Mouse (Mus musculus): ENCODE measurements around the gene Man2b2. TPM values are rescaled to one million over a fixed set of nuclear protein-coding genes. Genes with fewer than 3 reads are reported as not detected.
A peak's percentile ranks its signal among the peaks of the same experiment; 100 is the strongest.
"Not testable (repeated sequence)": the region's sequence is repeated elsewhere in the genome, so short reads cannot be mapped to it uniquely, and the experiment has no call there.

Man2b2 gene
- polyA plus RNA-seq, 1 experiment from 2014 or later = 11.3 TPM

GRCm38 (mm10) chr5:36811413-36811812, 19.0 kb downstream of the Man2b2 start:
- Histone ChIP-seq H3K4me3 (ENCODE audit: low read depth, low read length) (no peak overlapping the region), H3K36me3 (ENCODE audit: insufficient read depth) (no peaks in the 10 kb centered on the region), H3K9ac (no peak overlapping the region), H3K4me1 (ENCODE audit: insufficient read depth) (no peaks in the 10 kb centered on the region), H3K4me2 (no peak overlapping the region), H3K27me3 (ENCODE audit: insufficient read depth, low read length) (no peaks in the 10 kb centered on the region), H3K9me3 (ENCODE audit: low read depth, low read length) (no peaks in the 10 kb centered on the region), H3K27ac (ENCODE audit: low read depth) (no peak overlapping the region)
- WGBS = 30% methylated on average over 3 of the region's 3 CpGs
- peak; percentile 93 for TF ChIP-seq CTCF (IDR thresholded peaks at IDR 0.05; ENCODE audit: low read depth)
- DNase-seq (peak; percentile 83), ATAC-seq (ENCODE audit: insufficient read depth) (peak; percentile 24; the same call in 1 of the 2 replicates)

- 78% methylated on average over 3 of the region's 3 CpGs for WGBS
Measured at GRCm38 (mm10) chr5:36810634-36811033, 19.8 kb downstream of the Man2b2 start.

GRCm38 (mm10) chr5:36809123-36809522, 21.3 kb downstream of the Man2b2 start:
- DNase-seq (no peak), ATAC-seq (ENCODE audit: insufficient read depth) (no peak)
- H3K27me3 ChIP-seq (ENCODE audit: insufficient read depth, low read length) = no peaks in the 10 kb centered on the region
- WGBS = 86% methylated on average over 7 of the region's 7 CpGs
- no peak overlapping the region for H3K9ac ChIP-seq
- no peak overlapping the region for H3K4me2 ChIP-seq
- TF ChIP-seq CTCF (IDR thresholded peaks at IDR 0.05; ENCODE audit: low read depth) = no peak
- H3K4me1 ChIP-seq (ENCODE audit: insufficient read depth) = no peaks in the 10 kb centered on the region
- no peak overlapping the region for H3K27ac ChIP-seq (ENCODE audit: low read depth)
- no peaks in the 10 kb centered on the region for H3K9me3 ChIP-seq (ENCODE audit: low read depth, low read length)
- no peaks in the 10 kb centered on the region for H3K36me3 ChIP-seq (ENCODE audit: insufficient read depth)
- no peak overlapping the region for H3K4me3 ChIP-seq (ENCODE audit: low read depth, low read length)

More at GRCm38 (mm10) chr5:36810634-36811033, 19.8 kb downstream of the Man2b2 start:
- H3K4me2 ChIP-seq = no peak overlapping the region
- TF ChIP-seq CTCF (IDR thresholded peaks at IDR 0.05; ENCODE audit: low read depth) = no peak
- H3K27me3 ChIP-seq (ENCODE audit: insufficient read depth, low read length) = no peaks in the 10 kb centered on the region
- H3K4me3 ChIP-seq (ENCODE audit: low read depth, low read length) = no peak overlapping the region
- DNase-seq (no peak), ATAC-seq (ENCODE audit: insufficient read depth) (no peak)
- H3K9ac ChIP-seq = no peak overlapping the region
- no peaks in the 10 kb centered on the region for H3K36me3 ChIP-seq (ENCODE audit: insufficient read depth)
- H3K27ac ChIP-seq (ENCODE audit: low read depth) = no peak overlapping the region
- H3K4me1 ChIP-seq (ENCODE audit: insufficient read depth) = no peaks in the 10 kb centered on the region
- no peaks in the 10 kb centered on the region for H3K9me3 ChIP-seq (ENCODE audit: low read depth, low read length)

GRCm38 (mm10) chr5:36807106-36807505, 23.3 kb downstream of the Man2b2 start:
- TF ChIP-seq CTCF (IDR thresholded peaks at IDR 0.05; ENCODE audit: low read depth) = no peak
- H3K4me2 ChIP-seq = no peak overlapping the region
- 12% methylated on average over 5 of the region's 5 CpGs for WGBS

GRCm38 (mm10) chr5:36797291-36797690, 33.2 kb downstream of the Man2b2 start:
- DNase-seq (peak; percentile 5), ATAC-seq (ENCODE audit: insufficient read depth) (peak; percentile 6; the same call in 1 of the 2 replicates)
- Histone ChIP-seq H3K27ac (ENCODE audit: low read depth) (no peak overlapping the region), H3K4me1 (ENCODE audit: insufficient read depth) (peaks cover 4% of the 10 kb centered on the region), H3K36me3 (ENCODE audit: insufficient read depth) (peaks cover 18% of the 10 kb centered on the region; the same call in 1 of the 2 replicates), H3K9ac (0 out of 2 replicates have a peak overlapping the region, but pooled peaks have one; percentile 45), H3K4me3 (ENCODE audit: low read depth, low read length) (peak overlapping the region; percentile 69), H3K4me2 (peak overlapping the region; percentile 78), H3K27me3 (ENCODE audit: insufficient read depth, low read length) (no peaks in the 10 kb centered on the region), H3K9me3 (ENCODE audit: low read depth, low read length) (no peaks in the 10 kb centered on the region)
- no peak for TF ChIP-seq CTCF (IDR thresholded peaks at IDR 0.05; ENCODE audit: low read depth)
- WGBS = 53% methylated on average over 8 of the region's 8 CpGs

More at GRCm38 (mm10) chr5:36807106-36807505, 23.3 kb downstream of the Man2b2 start:
- ATAC-seq (ENCODE audit: insufficient read depth) (no peak), DNase-seq (no peak)
- Histone ChIP-seq H3K27me3 (ENCODE audit: insufficient read depth, low read length) (no peaks in the 10 kb centered on the region), H3K4me1 (ENCODE audit: insufficient read depth) (no peaks in the 10 kb centered on the region), H3K27ac (ENCODE audit: low read depth) (no peak overlapping the region), H3K36me3 (ENCODE audit: insufficient read depth) (no peaks in the 10 kb centered on the region), H3K9ac (no peak overlapping the region), H3K4me3 (ENCODE audit: low read depth, low read length) (no peak overlapping the region), H3K9me3 (ENCODE audit: low read depth, low read length) (no peaks in the 10 kb centered on the region)

GRCm38 (mm10) chr5:36796296-36797014, 34.0 kb downstream of the Man2b2 start, which contains the start of gene Mrfap1:
Mrfap1 (minus strand) TSS chr5:36796772.
- Histone ChIP-seq H3K9ac (peak within 1 kb of the TSS; percentile 71), H3K27ac (ENCODE audit: low read depth) (peak within 1 kb of the TSS; percentile 95), H3K4me3 (ENCODE audit: low read depth, low read length) (peak within 1 kb of the TSS; percentile 69), H3K36me3 (ENCODE audit: insufficient read depth) (peaks cover 18% of the 10 kb centered on the region; the same call in 1 of the 2 replicates), H3K4me2 (peak within 1 kb of the TSS; percentile 78)
- not testable (repeated sequence) for H3K4me1 ChIP-seq (ENCODE audit: insufficient read depth); H3K9me3 ChIP-seq (ENCODE audit: low read depth, low read length); H3K27me3 ChIP-seq (ENCODE audit: insufficient read depth, low read length)
- ATAC-seq (ENCODE audit: insufficient read depth) = peak; percentile 87
- peak; percentile 98 for DNase-seq
- WGBS = under 1% methylated on average over 83 of the region's 90 CpGs

- H3K4me1 ChIP-seq (ENCODE audit: insufficient read depth); H3K27me3 ChIP-seq (ENCODE audit: insufficient read depth, low read length); H3K9me3 ChIP-seq (ENCODE audit: low read depth, low read length): not testable (repeated sequence)
- peak overlapping the region; percentile 78 for H3K4me2 ChIP-seq
- peaks cover 21% of the 10 kb centered on the region; the same call in 1 of the 2 replicates for H3K36me3 ChIP-seq (ENCODE audit: insufficient read depth)
- peak; percentile 21 for ATAC-seq (ENCODE audit: insufficient read depth)
- H3K4me3 ChIP-seq (ENCODE audit: low read depth, low read length) = peak overlapping the region; percentile 69
- under 1% methylated on average over 35 of the region's 37 CpGs for WGBS
- H3K27ac ChIP-seq (ENCODE audit: low read depth) = peak overlapping the region; percentile 95
- DNase-seq = peak; percentile 73
- H3K9ac ChIP-seq = peak overlapping the region; percentile 71
Measured at GRCm38 (mm10) chr5:36795647-36796295, 34.7 kb downstream of the Man2b2 start.
